Mouse (Mus musculus) thymus, postnatal 36 days (tissue): ENCODE results near the gene Card11.
A peak's percentile ranks its signal among the peaks of the same experiment; 100 is the strongest.

Experiments used
- DNase-seq, 2 experiments: peaks; one replicate each; pipeline ENCODE4 v3.0.0; 2022; ENCODE audit warnings: mixed read lengths in 2 of 2

Gene Card11

GRCm38 (mm10) chr5:140847300-140847729 is 153.1 kb downstream of the Card11 start:
- DNase-seq: peak; percentile 27 to 29

GRCm38 (mm10) chr5:140841942-140842341 is 158.4 kb downstream of the Card11 start:
- DNase-seq: no peak

DNA sequence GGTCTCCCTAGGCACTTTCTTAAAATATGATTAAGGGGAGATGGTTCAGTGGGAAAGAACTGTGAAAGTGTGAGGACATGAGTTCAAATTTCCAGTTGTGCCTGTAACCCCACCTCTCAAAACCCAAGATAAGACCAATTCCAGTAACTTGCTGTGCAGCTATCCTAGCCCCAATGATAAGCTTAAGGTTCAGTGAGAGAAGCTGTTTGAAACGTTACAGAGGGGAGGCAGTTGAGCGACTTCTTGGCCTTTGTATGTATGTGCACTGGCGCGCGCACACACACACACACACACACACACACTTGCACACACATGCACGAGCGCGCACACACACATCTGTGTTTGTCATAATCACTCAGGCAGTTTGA is 169.3 kb downstream of the Card11 start:
- DNase-seq: no peak

- DNase-seq: peak; percentile 98
Observed at GRCm38 (mm10) chr5:140830314-140831063, 169.9 kb downstream of the Card11 start, which contains the start of gene Gna12. Gna12 (minus strand) TSS chr5:140830431.

GRCm38 (mm10) chr5:140829911-140830294 is 170.5 kb downstream of the Card11 start:
- DNase-seq: peak; percentile 37 to 69

GRCm38 (mm10) chr5:140829081-140829910 is 171.1 kb downstream of the Card11 start:
- DNase-seq: no peak

DNA sequence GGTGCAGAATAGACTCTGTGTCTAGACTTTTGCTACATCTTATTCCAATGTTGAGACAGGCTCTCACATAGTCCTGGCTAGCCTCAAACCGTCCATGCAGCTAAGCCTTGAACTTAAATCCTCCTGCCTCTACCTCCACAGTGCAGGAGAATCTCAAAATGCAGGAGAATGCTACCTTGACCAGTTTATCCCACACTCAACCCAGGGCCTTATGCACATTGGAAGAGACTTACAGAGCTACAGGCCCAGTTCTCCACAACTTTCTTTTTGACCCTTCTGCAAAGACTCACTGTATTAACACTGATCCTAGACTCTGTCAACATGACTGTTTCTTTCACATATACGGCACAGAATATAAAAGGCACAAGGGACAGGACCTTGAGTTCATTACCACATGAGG is 172.0 kb downstream of the Card11 start:
- no peak for DNase-seq

DNA sequence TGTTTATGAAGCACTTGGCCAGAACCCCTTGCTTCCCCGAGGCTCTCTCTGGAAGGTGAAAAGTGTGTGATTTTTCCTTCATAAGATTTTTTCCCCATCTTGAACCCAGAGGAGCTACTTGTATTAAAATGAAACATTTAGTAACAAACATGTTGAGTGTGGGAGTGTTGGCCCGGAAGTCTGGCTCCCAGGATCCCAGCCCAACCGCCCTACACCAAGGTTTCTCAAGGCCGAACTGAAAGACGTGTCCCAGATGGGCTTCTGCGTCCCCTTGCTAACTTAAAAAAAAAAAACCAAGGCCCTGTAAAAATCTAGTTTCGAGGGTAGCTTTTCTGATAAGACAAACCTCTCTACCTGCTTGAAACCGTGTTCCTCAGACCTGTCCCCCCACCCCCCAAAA is 172.5 kb downstream of the Card11 start:
- no peak for DNase-seq

GRCm38 (mm10) chr5:140827413-140827812 is 173.0 kb downstream of the Card11 start:
- DNase-seq: no peak

- no peak for DNase-seq
Observed at GRCm38 (mm10) chr5:140826796-140827195, 173.6 kb downstream of the Card11 start.

- DNase-seq: no peak
Observed at GRCm38 (mm10) chr5:140826118-140826517, 174.3 kb downstream of the Card11 start.

GRCm38 (mm10) chr5:140824126-140824525 is 176.3 kb downstream of the Card11 start:
- DNase-seq: no peak

GRCm38 (mm10) chr5:140823386-140823785 is 177.0 kb downstream of the Card11 start:
- DNase-seq: no peak
